Mouse (Mus musculus): Measurements from ENCODE around the gene Klrb1f. TPM values are rescaled to one million over a fixed set of nuclear protein-coding genes. Genes with fewer than 3 reads are reported as not detected.
A peak's percentile ranks its signal among the peaks of the same experiment; 100 is the strongest.

Klrb1f gene
- polyA plus RNA-seq, 1 experiment from 2014 or later = 0.51 TPM

DNA sequence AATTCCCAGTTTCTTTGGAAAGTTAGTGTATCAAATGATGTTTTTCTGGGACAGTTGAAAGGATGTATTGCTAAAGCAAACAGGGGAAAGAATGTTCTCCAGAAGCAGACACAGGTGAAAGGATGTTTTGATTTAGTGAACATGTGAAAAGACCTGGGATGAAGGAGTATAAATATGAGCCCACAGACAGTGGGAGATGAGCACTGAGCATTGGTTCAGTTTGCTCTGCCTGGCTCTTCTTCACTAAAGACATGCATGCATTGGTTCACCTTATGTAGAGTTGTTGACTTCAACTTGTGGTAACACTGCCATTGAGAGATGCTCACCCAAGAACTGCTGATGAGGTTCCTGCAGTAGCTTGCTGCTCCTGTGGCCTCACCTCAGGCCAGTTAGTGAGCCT is 9.4 kb upstream of the Klrb1f start:
- no peaks in the 10 kb centered on the region for H3K27me3 ChIP-seq (replicated peaks; ENCODE audit: control insufficient read depth, insufficient read depth, low read length)
- DNase-seq (ENCODE audit: low spot score) = no peak
- no peak overlapping the region for H3K4me2 ChIP-seq (ENCODE audit: low read depth, low read length)
- H3K9ac ChIP-seq (ENCODE audit: low read depth, low read length) = no peak overlapping the region
- no peaks in the 10 kb centered on the region for H3K9me3 ChIP-seq (ENCODE audit: control insufficient read depth, low read length)
- H3K36me3 ChIP-seq (ENCODE audit: control insufficient read depth, insufficient read depth, low read length) = no peaks in the 10 kb centered on the region
- ATAC-seq (ENCODE audit: low read depth) = no peak
- no peak overlapping the region for H3K4me3 ChIP-seq (ENCODE audit: low read depth, low read length)
- H3K27ac ChIP-seq (replicated peaks; ENCODE audit: low read depth, low read length) = no peak overlapping the region
- H3K4me1 ChIP-seq (ENCODE audit: control insufficient read depth, insufficient read depth, low read length) = no peaks in the 10 kb centered on the region

DNA sequence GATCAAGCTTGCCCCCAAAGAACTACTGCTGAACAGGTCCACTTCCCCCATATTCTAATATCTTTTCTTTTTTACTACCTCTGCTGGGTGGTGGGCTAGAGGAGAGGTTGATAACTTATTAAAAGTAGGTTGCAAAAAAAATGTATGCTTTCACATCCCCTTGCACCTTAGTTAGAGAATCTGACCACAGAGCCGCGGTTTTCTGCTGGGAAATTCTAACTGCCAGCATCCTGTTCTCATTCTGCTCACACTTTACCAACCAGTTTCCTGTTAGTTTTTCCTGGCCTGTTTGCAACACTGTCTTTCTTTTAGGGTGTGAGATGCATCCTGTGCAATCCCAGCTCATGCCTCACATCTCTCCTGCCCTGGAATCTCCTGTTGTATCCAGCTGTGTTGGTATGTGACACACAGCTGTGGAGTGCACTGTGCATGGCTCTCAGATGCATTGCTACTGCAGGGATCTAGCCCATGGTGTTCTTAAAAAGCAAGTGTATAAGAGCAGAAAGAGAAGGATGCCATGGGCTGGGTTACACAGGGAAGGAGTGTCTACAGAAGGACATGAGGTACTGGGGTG is 8.7 kb upstream of the Klrb1f start:
- no peak for ATAC-seq (ENCODE audit: low read depth)
- Histone ChIP-seq H3K4me2 (ENCODE audit: low read depth, low read length) (no peak overlapping the region), H3K27me3 (replicated peaks; ENCODE audit: control insufficient read depth, insufficient read depth, low read length) (no peaks in the 10 kb centered on the region), H3K36me3 (ENCODE audit: control insufficient read depth, insufficient read depth, low read length) (no peaks in the 10 kb centered on the region), H3K4me1 (ENCODE audit: control insufficient read depth, insufficient read depth, low read length) (no peaks in the 10 kb centered on the region), H3K27ac (replicated peaks; ENCODE audit: low read depth, low read length) (no peak overlapping the region), H3K4me3 (ENCODE audit: low read depth, low read length) (no peak overlapping the region), H3K9ac (ENCODE audit: low read depth, low read length) (no peak overlapping the region), H3K9me3 (ENCODE audit: control insufficient read depth, low read length) (no peaks in the 10 kb centered on the region)
- 67% methylated on average over 2 of the region's 2 CpGs for WGBS
- DNase-seq (ENCODE audit: low spot score) = no peak

DNA sequence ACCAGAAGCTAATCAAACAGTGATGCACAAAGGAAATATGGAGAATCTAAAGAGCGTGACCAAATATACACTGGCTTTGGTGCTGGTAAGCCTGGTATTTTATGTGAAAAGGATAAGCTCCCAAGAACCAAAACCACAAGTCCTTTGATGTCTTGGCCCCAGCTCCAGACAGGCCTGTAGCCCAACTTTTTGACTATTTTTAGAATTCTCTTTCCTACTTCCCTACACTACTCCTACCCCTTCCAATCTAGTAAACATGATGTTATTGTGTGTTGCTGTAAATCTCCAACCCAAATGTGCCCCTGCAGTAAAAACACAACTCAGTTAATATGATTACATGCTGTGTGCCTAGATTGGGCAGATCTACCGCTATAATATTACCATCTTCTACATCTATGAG is 4.2 kb upstream of the Klrb1f start:
- H3K4me3 ChIP-seq (ENCODE audit: low read depth, low read length) = no peak overlapping the region
- no peaks in the 10 kb centered on the region for H3K9me3 ChIP-seq (ENCODE audit: control insufficient read depth, low read length)
- no peaks in the 10 kb centered on the region for H3K27me3 ChIP-seq (replicated peaks; ENCODE audit: control insufficient read depth, insufficient read depth, low read length)
- DNase-seq (ENCODE audit: low spot score) (peak; percentile 32), ATAC-seq (ENCODE audit: low read depth) (0 out of 2 replicates have a peak, but pooled peaks have one; percentile 18)
- no peak overlapping the region for H3K9ac ChIP-seq (ENCODE audit: low read depth, low read length)
- H3K36me3 ChIP-seq (ENCODE audit: control insufficient read depth, insufficient read depth, low read length) = no peaks in the 10 kb centered on the region
- H3K4me1 ChIP-seq (ENCODE audit: control insufficient read depth, insufficient read depth, low read length) = no peaks in the 10 kb centered on the region
- H3K27ac ChIP-seq (replicated peaks; ENCODE audit: low read depth, low read length) = no peak overlapping the region
- no peak overlapping the region for H3K4me2 ChIP-seq (ENCODE audit: low read depth, low read length)
- WGBS = 80% methylated on average over 2 of the region's 2 CpGs

DNA sequence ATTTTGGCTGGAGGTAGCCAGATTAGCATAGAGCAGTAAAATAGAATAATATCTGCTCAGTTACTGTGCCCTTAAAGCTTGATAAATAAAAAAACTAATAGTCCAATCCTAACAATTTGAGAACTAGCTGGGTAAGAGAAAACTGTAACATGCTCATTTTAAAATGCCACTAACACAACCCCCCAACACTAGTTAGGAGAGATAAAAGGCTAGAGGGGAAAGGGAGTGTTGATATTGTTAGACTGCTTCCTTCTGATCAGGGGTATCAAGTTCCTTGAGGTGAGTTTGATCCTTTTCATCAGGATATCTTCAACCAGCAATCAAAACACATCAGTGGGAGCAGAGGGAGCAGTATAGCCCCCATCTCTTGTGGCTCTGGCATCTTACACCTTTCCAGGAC is 3.2 kb upstream of the Klrb1f start:
- Histone ChIP-seq H3K27me3 (replicated peaks; ENCODE audit: control insufficient read depth, insufficient read depth, low read length) (no peaks in the 10 kb centered on the region), H3K27ac (replicated peaks; ENCODE audit: low read depth, low read length) (no peak overlapping the region), H3K4me3 (ENCODE audit: low read depth, low read length) (no peak overlapping the region), H3K4me2 (ENCODE audit: low read depth, low read length) (no peak overlapping the region), H3K4me1 (ENCODE audit: control insufficient read depth, insufficient read depth, low read length) (no peaks in the 10 kb centered on the region), H3K9me3 (ENCODE audit: control insufficient read depth, low read length) (no peaks in the 10 kb centered on the region), H3K36me3 (ENCODE audit: control insufficient read depth, insufficient read depth, low read length) (no peaks in the 10 kb centered on the region), H3K9ac (ENCODE audit: low read depth, low read length) (no peak overlapping the region)
- ATAC-seq (ENCODE audit: low read depth) (no peak), DNase-seq (ENCODE audit: low spot score) (no peak)

DNA sequence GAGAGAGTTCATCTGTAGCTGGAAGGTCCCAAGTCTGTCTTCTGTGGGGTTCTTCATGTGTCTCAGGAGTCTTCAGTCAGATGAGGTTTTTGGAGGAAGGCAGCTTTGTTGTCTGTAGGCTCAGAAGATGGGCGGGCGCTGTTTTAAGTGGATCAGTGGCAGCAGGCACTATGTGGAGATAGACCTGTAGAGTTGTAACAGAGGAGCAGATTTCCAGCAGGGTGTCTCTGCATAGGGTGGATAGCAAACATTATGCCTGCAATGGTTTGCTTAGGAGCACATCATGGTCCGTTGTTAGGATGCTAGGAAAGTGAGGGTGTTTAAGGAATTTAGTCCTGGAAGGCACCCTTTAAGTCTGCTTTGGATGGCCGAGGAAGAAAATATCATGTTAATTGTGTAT is 2.7 kb downstream of the Klrb1f start:
- ATAC-seq (ENCODE audit: low read depth) (no peak), DNase-seq (ENCODE audit: low spot score) (no peak)
- no peaks in the 10 kb centered on the region for H3K9me3 ChIP-seq (ENCODE audit: control insufficient read depth, low read length)
- no peaks in the 10 kb centered on the region for H3K4me1 ChIP-seq (ENCODE audit: control insufficient read depth, insufficient read depth, low read length)
- no peaks in the 10 kb centered on the region for H3K36me3 ChIP-seq (ENCODE audit: control insufficient read depth, insufficient read depth, low read length)
- no peak overlapping the region for H3K9ac ChIP-seq (ENCODE audit: low read depth, low read length)
- H3K4me2 ChIP-seq (ENCODE audit: low read depth, low read length) = no peak overlapping the region
- H3K27me3 ChIP-seq (replicated peaks; ENCODE audit: control insufficient read depth, insufficient read depth, low read length) = no peaks in the 10 kb centered on the region
- WGBS = 43% methylated on average over 4 of the region's 4 CpGs
- no peak overlapping the region for H3K4me3 ChIP-seq (ENCODE audit: low read depth, low read length)
- H3K27ac ChIP-seq (replicated peaks; ENCODE audit: low read depth, low read length) = no peak overlapping the region

DNA sequence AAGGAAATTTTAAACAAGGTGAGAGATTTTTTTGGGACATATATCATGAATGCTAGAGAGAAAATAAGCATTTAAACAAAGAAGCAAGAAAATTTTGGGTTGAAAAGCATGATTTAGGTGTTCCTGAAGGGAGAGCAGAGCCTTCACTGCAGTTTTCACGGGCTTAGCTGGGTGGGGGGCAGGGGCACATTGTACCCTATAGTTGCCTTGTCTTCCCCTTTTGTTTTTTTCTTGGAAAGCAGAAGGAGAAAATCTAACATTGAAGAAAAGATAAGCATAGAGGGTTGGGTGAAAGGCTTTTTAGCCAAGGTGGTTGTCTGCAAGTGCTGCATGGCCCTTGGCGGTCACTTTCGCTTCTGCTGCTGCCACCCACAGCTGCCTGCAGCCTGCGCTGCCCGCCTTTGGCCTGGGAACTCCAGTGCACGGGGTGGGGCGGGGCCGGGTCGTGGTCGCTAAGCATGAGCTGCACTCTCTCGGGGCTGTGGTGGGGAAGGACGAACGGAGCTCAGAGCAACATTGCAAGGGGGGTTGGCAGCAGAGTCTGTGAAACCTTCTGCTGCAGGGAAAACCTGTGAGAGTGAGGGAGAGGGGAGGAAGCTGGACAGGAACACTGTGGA is 3.3 kb downstream of the Klrb1f start:
- DNase-seq (ENCODE audit: low spot score) (peak; percentile 71), ATAC-seq (ENCODE audit: low read depth) (peak; percentile 93)
- Histone ChIP-seq H3K9me3 (ENCODE audit: control insufficient read depth, low read length) (no peaks in the 10 kb centered on the region), H3K27me3 (replicated peaks; ENCODE audit: control insufficient read depth, insufficient read depth, low read length) (no peaks in the 10 kb centered on the region), H3K36me3 (ENCODE audit: control insufficient read depth, insufficient read depth, low read length) (no peaks in the 10 kb centered on the region), H3K27ac (replicated peaks; ENCODE audit: low read depth, low read length) (no peak overlapping the region), H3K9ac (ENCODE audit: low read depth, low read length) (peak overlapping the region; percentile 55), H3K4me1 (ENCODE audit: control insufficient read depth, insufficient read depth, low read length) (no peaks in the 10 kb centered on the region), H3K4me3 (ENCODE audit: low read depth, low read length) (peak overlapping the region; percentile 45), H3K4me2 (ENCODE audit: low read depth, low read length) (peak overlapping the region; percentile 67)
- under 1% methylated on average over 13 of the region's 13 CpGs for WGBS

DNA sequence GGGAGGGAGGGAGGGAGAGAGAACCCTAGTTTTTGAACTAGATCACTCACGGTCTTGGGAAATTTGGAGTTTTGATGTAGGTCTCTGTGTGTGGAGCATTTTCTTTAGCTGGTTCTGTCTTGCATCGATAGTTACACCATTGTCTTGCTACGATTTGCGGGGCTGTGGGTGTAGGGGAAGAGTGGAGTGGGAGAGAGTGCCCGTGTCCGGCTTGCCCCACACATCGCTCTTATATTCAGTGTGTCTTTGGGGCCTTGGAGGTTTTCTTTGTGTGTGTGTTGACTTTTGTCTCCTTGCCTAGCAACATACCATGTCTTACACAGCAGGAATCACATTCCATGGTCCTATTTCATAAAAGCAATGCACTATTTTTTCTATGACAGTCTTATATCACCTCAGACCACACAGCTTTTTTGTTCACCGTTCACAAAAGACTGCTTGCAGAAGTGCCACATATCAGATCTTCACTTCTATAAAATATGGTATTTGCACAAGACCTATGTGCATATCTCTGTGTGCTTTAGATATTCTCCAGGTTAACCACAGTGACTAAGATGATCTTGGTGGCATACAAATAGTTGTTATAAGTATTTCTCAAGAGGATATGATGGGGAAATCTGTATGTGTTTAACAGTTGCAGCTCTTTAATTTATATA is 4.0 kb downstream of the Klrb1f start:
- peak; percentile 47; the same call in 1 of the 2 replicates for ATAC-seq (ENCODE audit: low read depth)
- Histone ChIP-seq H3K9ac (ENCODE audit: low read depth, low read length) (peak overlapping the region; percentile 52; the same call in 1 of the 2 replicates), H3K4me1 (ENCODE audit: control insufficient read depth, insufficient read depth, low read length) (no peaks in the 10 kb centered on the region), H3K27ac (replicated peaks; ENCODE audit: low read depth, low read length) (no peak overlapping the region), H3K27me3 (replicated peaks; ENCODE audit: control insufficient read depth, insufficient read depth, low read length) (no peaks in the 10 kb centered on the region), H3K4me3 (ENCODE audit: low read depth, low read length) (peak overlapping the region; percentile 28; the same call in 1 of the 2 replicates), H3K4me2 (ENCODE audit: low read depth, low read length) (peak overlapping the region; percentile 54), H3K36me3 (ENCODE audit: control insufficient read depth, insufficient read depth, low read length) (no peaks in the 10 kb centered on the region), H3K9me3 (ENCODE audit: control insufficient read depth, low read length) (no peaks in the 10 kb centered on the region)
- 2% methylated on average over 8 of the region's 8 CpGs for WGBS
- DNase-seq (ENCODE audit: low spot score) = no peak

DNA sequence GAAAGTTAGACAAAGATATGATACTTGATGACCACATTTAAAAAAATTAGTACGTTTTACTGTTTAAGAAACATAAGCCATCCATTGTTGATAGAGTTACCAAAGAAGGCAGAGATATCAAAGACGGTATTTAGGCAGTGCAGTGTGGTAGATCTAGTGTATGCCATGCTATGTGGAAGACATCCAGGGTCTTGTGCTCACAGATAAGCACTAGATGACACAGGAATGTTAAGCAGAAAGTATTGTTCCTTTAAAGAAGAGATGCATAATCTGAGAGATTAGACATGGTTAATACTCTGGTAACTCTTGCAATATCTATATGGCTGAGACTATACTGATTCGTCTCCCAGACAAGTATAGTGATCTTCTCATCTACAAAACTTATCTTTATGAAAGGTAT is 5.4 kb downstream of the Klrb1f start:
- no peak overlapping the region for H3K4me3 ChIP-seq (ENCODE audit: low read depth, low read length)

DNA sequence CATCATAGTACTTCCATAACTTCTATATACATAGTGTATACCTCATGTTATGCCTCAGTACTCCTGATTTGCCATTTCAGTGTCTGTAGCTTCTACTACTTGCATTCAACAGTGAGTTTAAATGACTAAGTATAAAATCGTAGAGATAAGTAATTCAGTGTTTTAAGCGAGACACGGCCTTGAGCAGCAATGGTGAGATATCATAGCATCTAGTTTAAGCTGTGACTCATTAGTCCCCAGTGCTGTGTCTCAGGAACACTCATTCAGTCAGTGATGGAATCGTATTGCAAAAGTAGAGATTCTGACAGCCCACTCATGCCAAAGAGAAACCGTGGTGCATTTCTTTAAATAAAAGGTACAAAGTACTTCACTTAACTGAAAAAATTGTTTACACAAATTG is 6.0 kb downstream of the Klrb1f start:
- no peak overlapping the region for H3K9ac ChIP-seq (ENCODE audit: low read depth, low read length)
- WGBS = 81% methylated on average over 5 of the region's 5 CpGs
- no peak overlapping the region for H3K4me2 ChIP-seq (ENCODE audit: low read depth, low read length)
- no peaks in the 10 kb centered on the region for H3K4me1 ChIP-seq (ENCODE audit: control insufficient read depth, insufficient read depth, low read length)
- H3K36me3 ChIP-seq (ENCODE audit: control insufficient read depth, insufficient read depth, low read length) = no peaks in the 10 kb centered on the region
- no peak overlapping the region for H3K4me3 ChIP-seq (ENCODE audit: low read depth, low read length)
- H3K9me3 ChIP-seq (ENCODE audit: control insufficient read depth, low read length) = no peaks in the 10 kb centered on the region
- DNase-seq (ENCODE audit: low spot score) (no peak), ATAC-seq (ENCODE audit: low read depth) (no peak)
- no peak overlapping the region for H3K27ac ChIP-seq (replicated peaks; ENCODE audit: low read depth, low read length)
- H3K27me3 ChIP-seq (replicated peaks; ENCODE audit: control insufficient read depth, insufficient read depth, low read length) = no peaks in the 10 kb centered on the region

More for the DNA sequence above, 5.4 kb downstream of the Klrb1f start:
- no peaks in the 10 kb centered on the region for H3K27me3 ChIP-seq (replicated peaks; ENCODE audit: control insufficient read depth, insufficient read depth, low read length)
- H3K36me3 ChIP-seq (ENCODE audit: control insufficient read depth, insufficient read depth, low read length) = no peaks in the 10 kb centered on the region
- no peaks in the 10 kb centered on the region for H3K9me3 ChIP-seq (ENCODE audit: control insufficient read depth, low read length)
- H3K4me2 ChIP-seq (ENCODE audit: low read depth, low read length) = no peak overlapping the region
- no peaks in the 10 kb centered on the region for H3K4me1 ChIP-seq (ENCODE audit: control insufficient read depth, insufficient read depth, low read length)
- ATAC-seq (ENCODE audit: low read depth) = no peak
- no peak for DNase-seq (ENCODE audit: low spot score)
- 79% methylated on average over 3 of the region's 3 CpGs for WGBS
- no peak overlapping the region for H3K9ac ChIP-seq (ENCODE audit: low read depth, low read length)
- H3K27ac ChIP-seq (replicated peaks; ENCODE audit: low read depth, low read length) = no peak overlapping the region

All from embryonic facial prominence, embryonic 14.5 days (tissue).